Mouse (Mus musculus) c-Kit-positive CD71-negative TER-119-negative erythroid progenitor cells, embryonic 14.5 days (primary cell): ENCODE results near the gene Adam19.

ENCODE experiments used
- DNase-seq: peaks from one replicate; pipeline ENCODE4 v3.0.0-alpha.2; 2013; ENCODE audit warnings: low read depth

Gene Adam19

DNA sequence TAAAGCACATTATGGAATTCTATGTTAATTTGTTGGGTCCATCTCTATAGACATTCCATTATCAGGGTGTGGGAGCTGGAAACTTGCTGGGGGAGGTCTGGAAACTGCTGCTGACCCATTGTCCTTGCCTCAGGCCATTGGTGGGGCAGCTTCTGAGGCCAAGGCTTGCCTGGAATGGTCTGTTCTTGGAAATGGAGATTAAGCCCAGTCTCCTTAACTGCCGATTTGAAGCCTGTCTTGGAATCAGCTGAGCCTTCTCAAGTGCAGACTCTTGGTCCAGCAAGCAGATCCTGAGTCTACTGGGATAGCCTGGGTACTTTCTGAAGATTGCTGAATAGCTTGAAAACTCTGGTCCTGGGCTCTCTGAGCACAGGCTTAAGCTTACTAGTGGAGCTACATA lies 51.3 kb downstream of the Adam19 start:
- DNase-seq = no peak

DNA sequence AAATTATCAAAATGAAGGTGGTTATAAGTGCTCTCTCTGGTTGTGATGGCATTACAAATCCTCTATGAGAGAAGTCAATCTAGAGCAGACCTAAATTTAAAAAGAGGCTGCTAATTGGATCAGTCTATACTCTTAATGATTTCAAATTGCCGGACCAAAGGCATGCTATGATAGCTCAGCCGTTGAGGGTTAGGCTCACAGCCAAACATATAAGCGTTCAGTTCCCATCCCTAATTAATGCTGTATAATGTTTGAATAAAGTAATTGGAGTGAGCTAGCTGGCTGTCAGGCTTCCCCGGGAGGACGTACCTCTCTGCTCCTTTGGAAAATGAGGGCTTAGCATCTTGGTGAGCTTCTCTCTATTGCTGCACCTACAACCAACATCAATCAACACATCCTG lies 53.4 kb downstream of the Adam19 start:
- DNase-seq = no peak

DNA sequence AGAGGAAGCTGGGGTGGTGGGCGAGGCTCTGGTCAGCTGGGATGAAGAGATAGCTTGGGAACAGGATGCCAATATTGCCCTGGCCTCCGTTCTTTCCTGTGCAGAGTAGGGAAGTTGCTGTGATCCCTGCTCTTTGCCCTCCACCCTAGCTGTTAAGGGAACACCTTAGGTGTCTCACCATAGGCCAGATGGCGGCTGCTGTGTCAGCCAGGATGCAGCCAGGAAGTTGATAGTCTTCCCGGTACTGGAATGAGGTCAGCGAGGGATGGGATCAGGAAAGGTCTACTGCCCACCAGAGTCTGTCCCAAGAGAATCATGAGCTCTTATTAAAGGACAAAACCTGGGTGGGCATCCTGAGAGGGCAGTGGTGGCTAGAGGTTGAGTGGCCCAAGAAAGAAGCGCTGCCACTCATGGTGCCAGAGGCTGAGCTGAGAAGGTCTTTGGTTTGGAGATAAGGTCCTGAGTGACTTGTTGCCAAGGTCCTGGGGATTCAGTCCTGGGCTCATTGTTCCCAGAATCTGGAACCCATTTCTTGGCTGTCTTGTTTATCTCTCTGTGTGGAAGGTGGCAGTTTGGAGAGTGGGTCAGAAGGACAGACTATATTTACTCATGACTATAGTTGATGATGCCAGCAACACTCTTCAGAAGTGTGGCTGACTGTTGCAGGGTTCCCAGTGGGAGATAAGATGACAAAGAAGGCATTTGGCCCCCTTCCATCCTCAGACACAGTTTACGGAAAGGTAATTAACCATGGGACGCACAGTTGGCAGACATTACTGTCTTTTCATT lies 54.6 kb downstream of the Adam19 start:
- no peak for DNase-seq

DNA sequence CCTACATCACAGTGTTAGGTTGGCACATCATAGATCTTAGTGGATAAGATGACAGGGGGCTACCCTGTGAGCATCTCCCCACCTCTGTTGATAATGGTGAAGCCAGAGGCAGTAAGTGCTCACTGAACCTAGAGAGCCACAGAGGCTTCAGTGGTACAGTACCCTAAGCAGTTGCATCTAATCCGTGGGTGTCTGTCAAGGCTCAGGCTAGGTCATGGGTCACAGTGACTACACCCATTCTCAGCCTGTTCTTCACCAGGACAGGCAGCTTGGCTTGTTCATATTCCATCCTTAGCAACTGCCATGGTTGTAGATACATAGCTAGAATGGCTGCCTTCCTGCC lies 55.1 kb downstream of the Adam19 start:
- DNase-seq = no peak

DNA sequence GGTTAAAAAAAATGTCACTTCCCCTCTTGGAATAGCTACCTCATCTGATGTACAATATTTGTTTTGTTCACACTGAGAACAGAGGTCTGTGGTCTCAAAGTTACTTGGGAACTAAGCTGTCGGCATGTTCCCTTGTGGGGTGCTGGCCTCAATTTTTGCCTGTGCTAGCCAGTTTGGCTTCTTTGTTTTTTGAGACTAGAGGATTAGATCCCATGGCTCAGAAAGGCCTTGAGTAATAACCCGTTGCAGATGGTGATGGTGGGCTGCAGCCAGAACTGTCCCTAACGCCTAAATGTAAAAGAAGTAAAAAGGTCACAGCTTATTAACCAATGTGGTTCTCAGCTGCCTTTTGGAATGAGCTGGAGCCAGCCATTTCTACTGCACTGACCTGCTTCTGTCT lies 57.4 kb downstream of the Adam19 start:
- no peak for DNase-seq

DNA sequence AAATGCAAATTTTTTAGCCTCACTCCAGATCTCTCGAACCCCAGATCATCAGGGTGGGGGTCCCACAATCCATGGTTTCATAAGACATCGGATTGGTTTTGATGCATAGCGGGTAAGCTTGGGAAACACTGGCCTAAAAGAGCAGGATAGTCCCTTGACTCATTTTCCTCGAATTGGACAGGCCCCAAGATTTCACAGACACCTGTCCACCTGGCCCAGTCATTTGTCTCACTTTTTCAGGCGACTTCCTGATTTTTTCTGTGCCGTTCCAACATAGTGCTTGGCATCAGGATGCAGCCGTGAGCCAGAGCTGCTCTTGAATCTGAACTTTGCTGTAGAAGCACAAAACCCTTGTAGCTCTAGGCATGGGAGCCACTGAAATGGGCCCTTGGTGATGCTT lies 58.4 kb downstream of the Adam19 start:
- DNase-seq = no peak

DNA sequence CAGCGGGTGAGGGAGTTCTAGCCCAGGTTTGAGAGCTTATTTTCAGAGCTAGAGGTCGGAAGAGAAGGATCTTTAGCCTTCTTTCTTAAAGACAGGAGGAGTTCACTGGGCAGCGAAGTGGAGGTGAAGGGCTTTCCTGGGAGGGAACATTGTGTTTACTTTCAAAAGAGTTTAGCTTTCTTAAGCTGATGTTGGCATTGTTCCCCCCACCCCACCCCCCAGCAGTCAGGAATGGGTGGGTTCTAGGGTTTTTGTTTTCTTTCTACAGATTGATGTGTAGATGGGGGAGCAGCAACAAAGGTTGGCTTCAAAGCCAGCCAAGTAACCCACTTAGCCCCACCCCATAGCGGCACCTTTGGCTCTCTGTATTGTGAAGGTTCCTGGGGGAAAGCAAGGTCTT lies 59.2 kb downstream of the Adam19 start:
- DNase-seq = no peak

DNA sequence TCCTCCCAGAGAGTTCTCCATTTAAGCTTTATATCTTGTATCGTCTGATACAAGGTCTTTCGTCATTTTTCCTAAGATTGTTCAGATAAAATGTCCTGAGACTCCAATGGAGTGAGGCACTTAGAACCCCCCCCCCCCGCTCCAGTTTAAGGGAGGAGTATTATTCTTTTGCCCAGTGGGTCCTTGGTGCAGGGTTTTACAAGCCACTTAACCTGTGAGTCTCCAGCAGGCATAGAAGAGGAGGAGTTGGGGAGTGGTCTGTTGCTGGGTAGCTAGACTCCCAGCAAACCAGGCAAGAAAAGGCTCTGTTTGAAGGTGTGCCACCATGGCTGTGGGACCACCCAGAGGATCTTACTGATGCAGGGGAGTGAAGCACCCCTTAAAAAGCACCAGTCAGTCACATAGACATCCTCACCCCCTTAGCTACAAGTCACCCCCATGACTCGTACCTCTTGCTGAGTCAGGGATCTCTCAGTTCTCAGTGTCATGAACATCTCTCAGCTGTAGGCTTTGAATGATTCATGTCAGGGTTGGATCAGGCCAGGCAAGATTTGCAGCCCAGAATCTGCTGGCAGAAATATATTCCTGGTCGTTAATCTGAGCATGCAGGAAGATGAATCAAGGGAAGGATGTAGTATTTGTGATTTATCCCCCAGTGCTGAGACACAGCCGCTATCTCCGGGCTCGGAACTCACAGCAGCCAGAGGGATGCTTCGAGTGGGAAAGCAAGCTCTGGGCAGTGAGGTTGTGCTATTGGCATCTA lies 59.8 kb downstream of the Adam19 start:
- DNase-seq = no peak

DNA sequence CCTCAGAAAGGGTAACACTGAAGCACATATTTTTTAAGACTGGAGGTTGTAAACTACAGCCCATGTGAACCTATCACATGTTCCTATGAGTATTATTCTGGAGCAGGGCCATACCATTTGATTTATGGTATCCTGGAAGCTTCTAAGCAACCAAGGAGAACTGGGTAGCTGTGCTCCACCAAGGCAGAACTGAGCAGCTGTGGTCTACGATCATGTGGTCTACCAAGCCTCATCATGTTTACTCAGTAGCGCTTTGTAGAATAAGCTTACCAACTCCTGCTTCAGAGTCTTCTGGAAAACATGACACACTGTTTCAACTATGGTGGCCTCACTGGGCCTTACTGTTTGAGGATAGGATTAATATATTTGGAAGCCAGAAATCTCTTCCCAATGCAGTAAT lies 60.7 kb downstream of the Adam19 start:
- no peak for DNase-seq

DNA sequence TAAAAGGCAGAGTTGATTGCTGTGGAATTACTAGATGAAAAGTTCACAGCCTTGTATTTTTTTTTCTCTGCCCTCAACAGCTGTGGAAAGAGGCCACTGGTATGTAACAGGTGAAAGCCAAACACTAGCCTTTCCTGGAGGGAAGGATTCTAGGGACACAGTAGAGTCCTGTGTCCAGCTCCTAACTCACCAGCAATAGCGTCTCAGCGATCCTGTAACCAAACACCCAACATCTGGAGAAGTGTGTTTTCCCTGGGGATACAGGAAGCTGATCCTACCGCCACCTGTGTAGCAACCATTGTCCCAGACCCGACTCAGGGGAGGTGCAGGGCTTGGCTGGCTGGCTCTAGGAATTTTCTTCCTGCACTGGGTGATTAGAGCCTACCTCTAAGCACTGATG lies 63.8 kb downstream of the Adam19 start:
- no peak for DNase-seq

DNA sequence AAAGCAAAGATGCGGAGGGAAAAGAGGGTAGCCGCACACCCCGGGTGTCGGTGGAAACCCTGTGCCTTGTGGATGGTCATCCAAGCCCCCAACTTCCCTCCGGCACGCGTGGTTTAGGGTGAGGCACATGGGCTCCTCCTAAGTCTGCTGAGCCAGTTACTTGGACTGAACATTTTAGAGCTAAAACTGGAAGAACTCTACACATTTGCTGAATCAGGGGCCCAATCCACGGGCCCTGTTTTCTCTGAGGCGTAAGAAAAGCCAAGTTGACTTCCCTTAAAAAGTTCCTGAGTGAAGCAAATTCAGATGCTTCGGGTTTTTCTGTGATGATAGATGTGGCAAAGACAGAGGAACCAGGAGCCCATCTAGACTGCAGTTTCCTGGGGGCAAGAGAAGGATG lies 64.3 kb downstream of the Adam19 start:
- no peak for DNase-seq

DNA sequence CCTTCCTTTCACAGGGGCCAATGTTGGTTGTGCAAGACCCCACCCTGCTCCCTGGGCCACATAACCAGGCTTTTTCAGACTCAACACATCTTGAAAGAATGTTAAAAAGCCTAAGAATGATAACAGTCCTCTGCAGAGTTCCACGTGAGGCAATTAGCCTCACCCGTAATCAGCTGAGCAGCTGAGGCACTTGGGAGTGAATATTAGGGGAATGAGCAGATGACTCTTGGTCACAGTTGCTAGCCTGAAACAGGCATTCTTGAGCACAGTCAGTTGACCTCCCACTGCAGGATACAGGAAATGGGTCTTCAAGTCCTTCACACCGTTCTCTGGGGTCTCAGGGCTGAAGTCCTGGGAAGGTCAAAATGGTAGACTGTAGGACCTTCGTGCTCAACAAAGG lies 65.9 kb downstream of the Adam19 start:
- no peak for DNase-seq

DNA sequence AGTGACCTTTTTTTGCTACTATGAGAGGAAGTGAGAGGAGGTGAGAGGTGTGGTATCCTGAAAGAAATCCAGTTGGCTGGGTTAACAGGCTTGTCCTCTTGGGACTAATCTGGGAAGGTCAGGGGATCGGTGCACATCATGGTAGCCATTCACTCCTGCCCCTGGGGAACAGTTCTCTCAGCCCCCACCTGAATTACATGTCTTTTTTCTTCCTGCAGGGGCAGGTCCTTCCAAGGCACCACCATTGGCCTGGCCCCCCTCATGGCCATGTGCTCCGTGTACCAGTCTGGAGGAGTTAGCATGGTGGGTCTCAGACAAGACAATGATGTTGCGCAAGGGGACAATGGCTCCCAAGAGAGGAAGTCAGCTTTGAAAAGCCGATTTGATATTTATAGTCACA lies 67.1 kb downstream of the Adam19 start:
- DNase-seq = no peak

DNA sequence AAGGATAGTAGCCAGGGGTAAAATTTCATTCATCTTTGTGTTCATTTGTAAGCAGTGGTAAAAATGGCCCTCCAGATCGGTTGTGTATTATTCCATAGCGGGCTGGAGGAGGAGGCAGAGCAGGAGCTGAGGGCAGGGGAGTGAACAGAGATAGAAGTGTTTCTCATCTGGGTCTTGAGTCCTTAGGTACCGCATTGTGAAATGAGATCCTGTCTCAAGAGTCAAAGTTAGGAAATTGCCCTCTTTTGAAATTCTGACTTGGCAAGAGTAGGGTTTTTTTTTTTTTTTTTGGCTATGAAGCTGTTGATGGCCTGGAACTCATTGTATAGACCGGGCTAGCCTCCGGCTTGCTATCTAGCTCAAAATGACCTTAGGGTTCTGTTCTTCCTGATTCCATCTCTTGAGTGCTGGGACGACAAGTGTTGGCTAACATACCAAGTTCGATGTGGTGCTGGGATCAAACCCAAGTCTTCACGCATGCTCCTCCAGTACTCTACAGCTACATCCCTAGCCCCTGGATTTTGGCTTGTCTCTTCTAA lies 67.6 kb downstream of the Adam19 start:
- DNase-seq = no peak

DNA sequence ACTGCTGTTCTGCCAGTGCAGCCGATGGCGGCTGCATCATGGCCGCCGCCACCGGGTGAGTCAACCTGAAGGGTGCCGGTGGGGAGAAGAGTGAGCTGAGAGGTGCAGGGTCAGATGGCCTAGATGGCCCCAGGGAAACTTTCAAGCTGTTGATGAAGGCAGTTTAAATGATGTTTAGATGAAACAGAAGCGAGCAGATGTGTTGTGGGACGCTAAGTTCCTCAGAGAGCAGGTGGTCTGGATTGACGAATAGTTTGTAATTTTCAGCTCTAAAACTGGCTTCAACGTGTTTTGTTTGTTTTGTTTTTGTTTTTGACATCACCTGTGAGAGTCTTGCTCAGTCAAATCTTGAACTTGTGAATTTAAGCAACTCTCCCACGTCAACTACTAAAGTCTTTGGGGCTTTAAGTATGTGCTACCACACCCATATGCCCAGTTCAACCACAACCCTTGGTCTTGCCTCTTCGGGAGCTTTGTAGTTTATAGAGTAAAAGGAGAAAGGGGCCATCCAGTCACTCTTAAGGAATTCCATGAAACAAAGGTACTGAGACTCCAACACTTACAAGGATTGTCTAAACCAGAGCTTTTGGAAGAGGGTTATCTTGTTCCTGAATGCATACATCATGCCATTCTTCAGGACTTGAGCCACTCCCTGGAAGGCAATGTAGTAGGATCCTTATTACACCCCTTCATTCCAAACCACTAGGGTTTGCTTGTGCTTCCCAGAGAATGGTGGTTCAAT lies 69.5 kb downstream of the Adam19 start:
- no peak for DNase-seq

DNA sequence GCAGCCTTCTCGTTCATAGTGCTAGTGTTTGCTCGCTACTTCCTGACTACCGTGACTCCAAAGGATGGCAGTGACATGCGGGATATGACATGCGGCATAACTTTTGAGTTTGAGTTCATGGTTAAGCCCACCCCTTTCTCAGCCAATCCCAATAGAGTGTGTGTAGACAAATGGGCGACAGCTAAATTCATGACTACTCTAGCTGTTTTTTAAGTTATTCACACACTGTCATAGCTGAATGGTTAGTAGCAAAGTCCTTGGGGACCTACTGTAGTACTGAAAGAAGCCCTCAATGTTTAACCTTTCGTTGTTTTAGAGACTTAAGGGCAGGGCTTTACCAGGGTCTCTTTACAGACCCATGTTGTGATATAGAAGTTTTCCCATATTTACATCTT lies 70.0 kb downstream of the Adam19 start:
- no peak for DNase-seq

DNA sequence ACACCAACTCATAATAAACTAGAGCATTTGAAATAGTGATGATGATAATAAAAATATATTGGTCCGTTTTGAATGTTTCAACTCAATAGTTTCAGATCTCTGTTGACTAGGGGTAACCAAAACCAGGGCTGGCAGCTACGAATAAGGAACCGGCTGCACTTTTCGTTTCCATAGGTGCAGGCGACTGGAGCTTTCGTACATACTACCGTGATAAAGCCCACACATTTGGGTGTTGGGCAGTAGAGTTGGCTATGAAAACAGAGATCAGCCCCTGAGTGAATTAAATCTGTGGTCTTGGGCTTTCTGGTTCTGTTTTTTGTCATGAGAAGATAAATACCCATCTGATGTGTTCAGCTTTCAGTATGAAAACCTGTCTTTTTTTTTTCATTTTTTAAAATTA lies 70.5 kb downstream of the Adam19 start:
- no peak for DNase-seq

DNA sequence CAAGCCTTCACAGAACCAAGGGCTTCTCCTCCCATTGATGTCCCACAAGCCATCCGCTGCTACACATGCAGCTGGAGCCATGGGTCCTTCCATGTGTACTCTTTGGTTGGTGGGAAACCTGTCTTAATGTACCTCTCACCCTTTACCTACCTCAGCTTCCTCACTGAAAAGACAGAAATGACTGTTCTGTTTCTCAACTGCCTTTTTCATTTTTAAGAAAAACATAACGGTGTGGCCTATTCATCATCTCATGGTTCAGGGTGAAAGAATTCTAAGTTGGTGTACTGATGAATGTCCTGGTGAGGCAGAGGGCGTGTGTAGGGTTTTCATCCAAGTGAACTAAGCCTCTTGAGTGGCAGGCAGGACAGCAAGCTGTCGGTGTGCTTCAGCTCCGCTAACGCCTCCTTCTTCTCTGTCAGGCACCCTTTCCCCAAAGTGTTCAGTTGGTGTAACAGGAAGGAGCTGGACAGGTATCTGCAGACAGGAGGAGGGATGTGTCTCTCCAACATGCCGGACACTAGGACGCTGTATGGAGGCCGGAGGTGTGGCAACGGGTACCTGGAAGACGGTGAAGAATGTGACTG lies 71.1 kb downstream of the Adam19 start:
- DNase-seq = no peak

DNA sequence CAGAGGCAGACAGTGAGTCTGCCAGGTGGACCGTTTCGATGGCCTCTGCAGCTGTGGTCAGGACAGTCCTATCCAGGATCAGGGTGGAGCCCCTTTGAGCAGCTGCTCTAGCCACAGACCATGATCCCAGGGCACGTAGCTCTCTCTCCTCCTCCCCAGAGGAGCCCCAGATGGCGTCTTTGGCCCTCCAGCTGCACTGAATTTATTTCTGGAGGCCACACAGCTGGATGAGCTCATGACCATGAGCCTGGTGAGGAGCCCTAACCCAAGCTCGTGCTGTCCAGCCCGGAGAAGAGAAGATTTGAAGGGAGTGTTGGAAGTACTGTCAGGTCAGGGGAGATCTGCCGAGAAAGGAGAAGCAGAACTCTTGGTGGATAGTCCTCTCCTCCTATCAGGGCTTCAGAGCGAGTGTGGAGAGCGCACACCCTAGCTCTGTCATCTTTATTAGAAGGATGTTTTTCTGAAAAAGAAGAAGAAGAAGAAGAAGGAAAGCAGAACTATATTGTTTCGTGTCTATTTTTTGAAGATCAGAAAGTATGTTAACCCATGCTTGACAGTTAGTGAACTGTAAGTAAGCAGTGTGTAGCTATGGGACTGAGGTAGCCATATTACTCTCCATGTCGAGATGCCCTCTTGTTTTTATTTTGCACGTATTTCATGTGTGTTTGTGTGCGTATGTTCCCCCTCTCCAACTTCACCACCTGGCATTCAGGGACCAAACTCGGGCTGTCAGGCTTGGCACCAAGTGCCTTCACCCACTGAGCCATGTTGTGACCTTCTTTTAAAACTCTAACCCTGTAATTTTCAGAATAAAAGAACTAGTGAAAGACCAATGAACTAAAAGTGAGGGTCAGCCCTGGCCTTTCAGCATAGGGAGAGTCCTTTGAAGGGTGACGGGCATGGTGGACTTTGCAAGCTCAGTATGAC lies 72.1 kb downstream of the Adam19 start:
- peak; percentile 16 for DNase-seq

DNA sequence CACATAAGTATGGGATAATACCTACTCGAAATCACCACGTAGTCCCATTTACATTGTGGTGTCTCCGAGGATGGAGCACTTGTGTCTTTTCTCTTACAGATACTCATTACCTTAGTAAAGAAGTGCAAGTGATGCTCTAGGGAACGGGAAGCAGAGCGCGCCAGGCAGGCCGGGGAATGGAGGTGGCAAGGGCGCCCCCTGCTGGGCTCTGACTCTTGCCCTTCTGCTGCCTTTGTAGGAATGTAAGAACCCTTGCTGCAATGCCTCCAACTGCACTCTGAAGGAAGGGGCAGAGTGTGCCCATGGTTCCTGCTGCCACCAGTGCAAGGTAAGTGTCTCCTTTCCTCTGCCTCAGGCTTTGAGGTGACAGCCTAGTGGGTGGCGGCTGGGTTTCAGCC lies 72.8 kb downstream of the Adam19 start:
- peak; percentile 30 for DNase-seq
